Mouse (Mus musculus) heart, embryonic 13.5 days (tissue): ENCODE results near the gene Psd. TPM values are rescaled to one million over a fixed set of nuclear protein-coding genes. Genes with fewer than 3 reads are reported as not detected.

ENCODE experiments used
- ATAC-seq: fragments of 200-750 bp; cut with Nextera tagmentation; 2 replicates; pipeline ENCODE4 v1.8.0; 2017; ENCODE audit warnings: moderate TSS enrichment; ENCODE audit not compliant: insufficient number of reproducible peaks, low FRiP score, low TSS enrichment; ENCODE audit errors: extremely low read depth
- H3K27ac ChIP-seq: fragments of 300-500 bp; sonication (generic); replicated peaks from 2 replicates; pipeline ENCODE4 v1.5.1; 2015; ENCODE audit warnings: moderate library complexity, mild to moderate bottlenecking, inconsistent platforms
- H3K27me3 ChIP-seq: fragments of 300-500 bp; sonication (generic); replicated peaks from 2 replicates; pipeline ENCODE4 v1.6.1; 2015; ENCODE audit warnings: mild to moderate bottlenecking, inconsistent platforms
- H3K36me3 ChIP-seq: fragments of 300-500 bp; sonication (generic); 2 replicates; pipeline ENCODE4 v1.6.1; 2015; ENCODE audit warnings: mild to moderate bottlenecking, inconsistent platforms
- H3K4me1 ChIP-seq: fragments of 300-500 bp; sonication (generic); 2 replicates; pipeline ENCODE4 v1.6.1; 2015; ENCODE audit warnings: inconsistent platforms
- H3K4me2 ChIP-seq: fragments of 300-500 bp; sonication (generic); 2 replicates; pipeline ENCODE4 v1.6.1; 2015; ENCODE audit warnings: inconsistent platforms, mild to moderate bottlenecking, moderate library complexity
- H3K4me3 ChIP-seq: fragments of 300-500 bp; sonication (generic); 2 replicates; pipeline ENCODE4 v1.5.1; 2015; ENCODE audit warnings: moderate library complexity, mild to moderate bottlenecking, inconsistent platforms
- H3K9ac ChIP-seq: fragments of 300-500 bp; sonication (generic); 2 replicates; pipeline ENCODE4 v1.6.1; 2015; ENCODE audit warnings: inconsistent platforms, mild to moderate bottlenecking, moderate library complexity
- H3K9me3 ChIP-seq: fragments of 300-500 bp; sonication (generic); 2 replicates; pipeline ENCODE4 v1.6.1; 2016; ENCODE audit warnings: inconsistent platforms
- WGBS: fragments of 180-500 bp; shearing (Covaris S2); methylation state at CpG from one replicate; pipeline ENCODE4 v1.1.7; 2015; ENCODE audit warnings: mixed read lengths; 5-methylcytosine and 5-hydroxymethylcytosine counted together
- polyA plus RNA-seq: library from polyadenylated mRNA; unstranded; fragments of >200 nt; fragmentation: Nextera tagmentation; extraction: Ambion mirVana; gene quantifications from 2 replicates; pipeline ENCODE4 v1.2.1, GENCODE M21; 2015

Gene Psd
- polyA plus RNA-seq, 1 experiment from 2014 or later: 4.3 TPM

DNA sequence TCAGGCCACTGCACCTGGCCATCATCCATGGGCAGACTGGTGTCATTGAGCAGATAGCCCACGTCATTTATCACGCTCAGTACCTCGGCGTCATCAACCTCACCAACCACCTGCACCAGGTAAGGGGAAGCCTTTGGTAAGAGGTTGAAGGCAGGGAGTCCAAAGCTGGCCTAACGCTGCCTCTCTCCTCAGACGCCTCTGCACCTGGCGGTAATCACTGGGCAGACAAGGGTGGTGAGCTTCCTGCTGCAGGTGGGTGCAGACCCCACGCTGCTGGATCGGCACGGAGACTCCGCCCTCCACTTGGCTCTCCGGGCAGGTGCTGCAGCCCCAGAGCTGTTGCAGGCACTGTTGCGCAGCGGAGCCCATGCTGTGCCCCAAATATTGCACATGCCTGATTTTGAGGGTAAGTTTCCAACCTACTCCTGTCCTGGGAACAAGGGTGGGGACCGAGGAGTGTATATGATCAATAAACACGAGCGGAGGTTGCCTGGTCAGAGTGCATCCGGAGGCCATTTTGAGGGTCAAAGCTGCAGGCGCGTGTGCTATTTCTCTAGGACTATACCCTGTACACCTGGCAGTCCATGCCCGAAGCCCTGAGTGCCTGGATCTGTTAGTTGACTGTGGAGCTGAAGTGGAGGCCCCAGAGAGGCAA lies 17.2 kb downstream of the Psd start:
- Histone ChIP-seq H3K36me3 (peaks cover 48% of the 10 kb centered on the region), H3K4me1 (peaks cover 30% of the 10 kb centered on the region), H3K4me3 (no peak overlapping the region), H3K27me3 (peaks cover 61% of the 10 kb centered on the region), H3K9ac (no peak overlapping the region), H3K9me3 (no peaks in the 10 kb centered on the region), H3K27ac (no peak overlapping the region), H3K4me2 (no peak overlapping the region)
- ATAC-seq: no peak
- 72% methylated on average over 21 of the region's 21 CpGs for WGBS

DNA sequence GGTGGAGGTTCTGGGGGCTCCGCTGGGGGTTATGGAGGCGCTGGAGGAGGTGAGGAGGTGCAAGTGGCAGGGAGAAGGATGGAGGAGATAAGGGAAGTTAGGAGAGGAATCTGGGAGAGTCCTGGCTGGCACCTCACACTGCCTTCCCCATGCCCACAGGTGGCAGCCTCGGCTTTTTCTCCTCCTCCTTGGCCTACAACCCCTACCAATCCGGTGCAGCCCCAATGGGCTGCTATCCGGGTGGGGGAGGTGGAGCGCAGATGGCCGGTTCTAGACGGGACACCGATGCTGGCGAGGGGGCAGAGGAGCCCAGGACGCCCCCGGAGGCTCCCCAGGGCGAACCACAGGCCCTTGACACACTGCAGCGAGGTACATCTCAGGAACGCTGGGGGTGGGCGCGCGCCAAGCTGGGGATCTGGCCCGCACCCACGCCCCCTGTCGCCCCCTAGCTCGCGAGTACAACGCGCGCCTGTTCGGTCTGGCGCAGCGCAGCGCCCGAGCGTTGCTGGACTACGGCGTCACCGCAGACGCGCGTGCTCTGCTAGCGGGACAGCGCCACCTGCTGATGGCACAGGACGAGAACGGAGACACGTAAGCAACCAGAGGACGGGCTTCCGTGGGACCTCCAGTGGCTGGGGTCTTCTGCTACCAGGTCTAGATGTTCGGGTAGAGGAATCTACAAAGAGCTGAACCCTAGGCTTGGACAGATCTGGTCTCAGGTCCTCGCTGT lies 18.1 kb downstream of the Psd start:
- H3K4me2 ChIP-seq: peak overlapping the region; percentile 78
- no peak for ATAC-seq
- H3K4me1 ChIP-seq: peaks cover 25% of the 10 kb centered on the region
- no peaks in the 10 kb centered on the region for H3K9me3 ChIP-seq
- H3K27ac ChIP-seq: no peak overlapping the region
- H3K27me3 ChIP-seq: peaks cover 52% of the 10 kb centered on the region
- 2% methylated on average over 47 of the region's 47 CpGs for WGBS
- peak overlapping the region; percentile 77 for H3K9ac ChIP-seq
- peak overlapping the region; percentile 50 for H3K4me3 ChIP-seq
- peaks cover 48% of the 10 kb centered on the region for H3K36me3 ChIP-seq

DNA sequence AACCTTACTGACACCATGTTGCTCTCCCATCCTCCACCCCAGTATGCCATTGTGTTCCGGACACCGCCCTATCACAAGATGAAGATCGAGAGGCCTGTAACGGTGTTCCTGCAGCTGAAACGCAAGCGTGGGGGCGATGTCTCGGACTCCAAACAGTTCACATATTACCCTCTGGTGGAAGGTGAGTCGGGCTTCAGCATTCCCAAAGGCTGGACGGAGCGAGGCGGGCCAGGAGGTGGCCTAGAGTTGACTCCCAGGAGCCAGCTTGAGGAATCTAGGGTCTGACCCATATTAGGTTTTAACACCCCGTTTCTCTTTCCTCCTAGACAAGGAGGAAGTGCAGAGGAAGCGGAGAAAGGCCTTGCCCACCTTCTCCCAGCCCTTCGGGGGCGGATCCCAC lies 18.7 kb downstream of the Psd start:
- Histone ChIP-seq H3K4me1 (peaks cover 29% of the 10 kb centered on the region), H3K27me3 (peaks cover 46% of the 10 kb centered on the region), H3K9ac (peak overlapping the region; percentile 77), H3K9me3 (no peaks in the 10 kb centered on the region), H3K27ac (no peak overlapping the region), H3K4me2 (peak overlapping the region; percentile 78), H3K4me3 (peak overlapping the region; percentile 50), H3K36me3 (peaks cover 47% of the 10 kb centered on the region)
- 68% methylated on average over 16 of the region's 16 CpGs for WGBS
- ATAC-seq: no peak

DNA sequence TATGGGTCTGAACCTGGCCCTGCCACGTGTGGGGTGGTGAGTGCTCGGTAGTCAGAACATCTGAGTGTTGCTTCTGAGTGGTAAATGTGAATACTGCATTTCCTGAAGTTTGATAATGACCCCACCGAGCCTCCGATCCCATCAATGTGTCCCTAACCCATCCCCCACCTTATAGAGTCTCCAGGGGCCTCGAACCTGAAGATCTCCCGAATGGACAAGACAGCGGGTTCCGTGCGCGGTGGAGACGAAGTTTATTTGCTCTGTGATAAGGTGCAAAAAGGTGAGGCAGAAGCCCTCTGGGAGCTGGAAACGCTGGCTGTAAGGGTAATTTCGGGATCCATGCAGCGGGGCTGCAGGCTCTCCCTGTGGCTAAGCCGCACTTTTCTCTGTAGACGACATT lies 19.2 kb downstream of the Psd start:
- Histone ChIP-seq H3K9me3 (no peaks in the 10 kb centered on the region), H3K9ac (no peak overlapping the region), H3K4me1 (peaks cover 27% of the 10 kb centered on the region), H3K27me3 (peaks cover 41% of the 10 kb centered on the region), H3K4me2 (no peak overlapping the region), H3K27ac (no peak overlapping the region), H3K4me3 (no peak overlapping the region), H3K36me3 (peaks cover 45% of the 10 kb centered on the region)
- ATAC-seq: no peak
- WGBS: 73% methylated on average over 16 of the region's 16 CpGs

DNA sequence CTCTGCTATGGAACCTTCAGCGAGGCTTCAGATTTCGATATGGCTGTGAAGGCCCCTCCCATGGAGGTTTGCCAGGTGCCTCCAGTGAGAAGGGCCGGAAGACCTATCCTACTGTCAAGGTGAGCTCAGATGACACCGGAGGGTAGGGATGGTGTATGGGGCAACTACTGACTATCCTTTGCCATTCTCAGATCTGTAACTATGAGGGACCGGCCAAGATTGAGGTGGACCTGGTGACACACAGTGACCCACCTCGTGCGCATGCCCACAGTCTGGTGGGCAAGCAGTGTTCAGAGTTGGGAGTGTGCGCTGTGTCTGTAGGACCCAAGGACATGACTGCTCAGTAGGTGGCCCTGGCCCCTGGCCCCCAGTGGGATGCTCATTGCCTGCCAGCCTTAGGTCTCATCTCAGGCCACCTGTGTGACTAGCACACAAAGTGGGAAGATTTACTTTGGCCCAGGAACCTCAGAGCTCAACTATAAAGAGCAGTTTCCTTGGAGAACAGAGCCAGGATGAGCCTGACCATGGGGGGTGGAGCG lies 20.1 kb downstream of the Psd start:
- H3K9ac ChIP-seq: no peak overlapping the region
- H3K36me3 ChIP-seq: peaks cover 36% of the 10 kb centered on the region
- no peak overlapping the region for H3K4me2 ChIP-seq
- H3K27me3 ChIP-seq: peaks cover 31% of the 10 kb centered on the region
- no peak overlapping the region for H3K27ac ChIP-seq
- no peaks in the 10 kb centered on the region for H3K9me3 ChIP-seq
- 84% methylated on average over 9 of the region's 9 CpGs for WGBS
- H3K4me3 ChIP-seq: no peak overlapping the region
- ATAC-seq: no peak
- H3K4me1 ChIP-seq: peaks cover 30% of the 10 kb centered on the region

DNA sequence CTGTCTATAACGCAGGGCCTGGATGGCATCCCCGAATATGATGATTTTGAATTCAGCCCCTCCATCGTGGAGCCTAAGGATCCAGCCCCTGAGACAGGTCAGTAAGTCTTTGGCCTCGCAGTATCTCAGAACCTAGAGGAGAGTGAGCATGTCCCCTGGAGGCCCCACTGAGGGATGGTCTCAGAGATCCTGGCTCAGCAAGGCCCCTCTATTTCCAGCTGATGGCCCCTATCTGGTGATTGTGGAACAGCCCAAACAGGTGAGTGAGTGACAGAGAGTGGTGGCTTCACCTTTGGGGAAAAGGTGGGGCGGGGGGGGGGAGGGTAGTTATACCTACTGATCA lies 20.7 kb downstream of the Psd start:
- Histone ChIP-seq H3K36me3 (peaks cover 30% of the 10 kb centered on the region), H3K27me3 (peaks cover 31% of the 10 kb centered on the region), H3K4me3 (peak overlapping the region; percentile 81), H3K9me3 (no peaks in the 10 kb centered on the region), H3K27ac (peak overlapping the region; percentile 81; the same call in 1 of the 2 replicates), H3K9ac (peak overlapping the region; percentile 87), H3K4me1 (peaks cover 31% of the 10 kb centered on the region), H3K4me2 (peak overlapping the region; percentile 100)
- no peak for ATAC-seq
- WGBS: 52% methylated on average over 5 of the region's 5 CpGs

DNA sequence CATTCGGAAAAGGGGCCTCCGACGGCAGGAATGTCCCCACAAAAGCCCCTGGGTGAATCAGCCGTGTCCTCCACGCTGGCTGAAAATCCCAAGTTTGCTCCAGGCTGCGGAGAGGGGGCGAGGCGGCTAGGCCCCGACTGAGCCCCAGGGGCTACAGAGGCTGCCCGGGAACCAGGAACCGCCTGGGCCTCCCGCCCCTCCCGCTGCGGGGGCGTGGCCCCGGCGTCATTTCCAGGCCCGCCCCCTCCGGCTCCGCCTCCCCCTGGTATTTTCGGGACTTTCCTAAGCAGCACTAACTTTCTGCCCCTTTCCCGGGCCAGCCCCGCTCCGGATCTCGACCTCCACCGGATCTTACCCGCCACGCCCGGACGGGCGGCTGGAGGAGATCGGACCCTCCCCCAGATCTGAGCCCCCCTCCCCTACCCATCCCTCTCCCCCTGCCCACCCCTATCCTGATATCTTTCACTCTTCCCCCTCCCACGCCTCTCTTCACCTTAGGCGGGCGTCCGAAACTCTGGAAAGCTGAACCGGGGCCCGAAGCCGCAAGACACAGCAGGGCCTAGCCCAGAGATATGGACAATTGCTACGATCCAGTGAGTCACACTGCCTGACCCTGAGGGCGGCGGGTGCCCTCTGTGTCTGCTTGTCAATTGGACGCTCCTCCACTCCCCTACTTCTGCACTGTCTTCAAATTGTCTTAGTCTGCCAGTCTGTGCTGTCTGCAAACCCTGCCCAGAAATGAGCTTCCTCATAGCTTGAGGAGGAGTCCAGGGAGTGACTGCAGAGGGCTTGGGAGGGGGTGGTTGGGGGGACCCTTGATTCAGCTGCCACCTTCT lies 21.3 kb downstream of the Psd start:
- H3K36me3 ChIP-seq: peaks cover 24% of the 10 kb centered on the region
- H3K9ac ChIP-seq: peak overlapping the region; percentile 87
- peak; percentile 79 for ATAC-seq

DNA sequence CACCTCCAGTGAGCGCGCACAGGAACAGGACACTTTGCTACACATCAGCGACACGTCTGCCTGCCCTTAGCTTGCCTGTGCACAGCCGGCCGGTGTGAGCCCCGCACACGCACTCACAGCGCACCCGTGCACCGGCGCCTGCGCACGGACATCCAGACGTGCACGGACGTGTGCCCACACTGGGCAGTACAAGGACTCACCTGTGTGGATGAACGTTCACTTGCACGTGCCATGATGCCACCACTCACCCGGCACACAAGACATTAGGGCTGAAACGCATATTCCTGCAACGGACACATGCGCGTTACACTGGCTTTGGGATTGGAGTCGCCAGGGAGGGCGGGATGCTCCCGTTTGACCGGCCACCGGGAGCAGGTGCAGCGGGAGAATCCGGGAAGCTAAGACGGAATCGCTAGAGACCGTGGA lies 22.0 kb downstream of the Psd start:
- peaks cover 17% of the 10 kb centered on the region for H3K36me3 ChIP-seq
- no peaks in the 10 kb centered on the region for H3K9me3 ChIP-seq
- H3K4me1 ChIP-seq: peaks cover 31% of the 10 kb centered on the region
- peak overlapping the region; percentile 100 for H3K4me2 ChIP-seq
- WGBS: under 1% methylated on average over 34 of the region's 34 CpGs
- H3K4me3 ChIP-seq: peak overlapping the region; percentile 81
- H3K27ac ChIP-seq: peak overlapping the region; percentile 81
- H3K27me3 ChIP-seq: peaks cover 26% of the 10 kb centered on the region
- ATAC-seq: peak; percentile 33; the same call in 1 of the 2 replicates
- peak overlapping the region; percentile 87 for H3K9ac ChIP-seq

More for the DNA sequence above, 21.3 kb downstream of the Psd start:
- Histone ChIP-seq H3K27ac (peak overlapping the region; percentile 81), H3K27me3 (peaks cover 29% of the 10 kb centered on the region), H3K4me3 (peak overlapping the region; percentile 81), H3K9me3 (no peaks in the 10 kb centered on the region), H3K4me1 (peaks cover 31% of the 10 kb centered on the region), H3K4me2 (peak overlapping the region; percentile 100)
- under 1% methylated on average over 39 of the region's 43 CpGs for WGBS

DNA sequence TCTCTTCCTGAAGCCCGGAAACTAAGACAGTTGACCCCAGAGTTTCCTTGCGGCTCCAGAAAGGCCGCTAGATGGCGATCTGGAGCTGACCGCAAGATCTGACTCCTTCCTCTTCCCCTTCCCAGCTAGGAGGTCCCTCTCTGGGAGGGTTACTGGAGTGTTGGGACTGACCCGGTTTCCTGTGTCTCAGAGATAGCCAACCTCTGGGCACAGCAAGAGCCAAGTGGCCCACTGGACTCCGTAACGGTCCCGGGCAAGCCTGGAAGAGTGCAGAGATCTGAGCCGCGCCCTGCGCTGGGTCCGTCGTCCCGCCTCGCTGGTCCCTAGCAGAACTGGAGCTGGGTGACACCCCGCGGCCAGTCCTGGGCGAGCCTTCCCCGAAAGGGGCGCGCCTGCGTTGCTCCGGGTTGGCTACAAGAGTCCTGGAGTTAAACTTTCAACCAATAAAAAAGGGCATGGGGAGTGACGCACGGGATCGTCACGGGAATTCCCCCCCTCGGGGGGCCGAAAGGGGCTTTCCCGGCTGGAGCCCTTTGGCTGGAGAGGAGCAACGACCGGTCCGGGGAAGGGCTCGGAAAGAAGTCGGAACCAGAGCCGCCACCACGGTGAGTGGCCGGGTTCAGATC lies 22.6 kb downstream of the Psd start, which contains the start of gene Nfkb2:
Gene Nfkb2 (plus strand): TSS at position 105 of the 626 bp plus-strand sequence.
- H3K27me3 ChIP-seq: peaks cover 22% of the 10 kb centered on the region
- peak within 1 kb of the TSS; percentile 87 for H3K9ac ChIP-seq
- peak; percentile 81 for ATAC-seq
- H3K27ac ChIP-seq: peak within 1 kb of the TSS; percentile 81
- peaks cover 12% of the 10 kb centered on the region for H3K36me3 ChIP-seq
- WGBS: under 1% methylated on average over 39 of the region's 39 CpGs
- peak within 1 kb of the TSS; percentile 81 for H3K4me3 ChIP-seq
- peak within 1 kb of the TSS; percentile 100 for H3K4me2 ChIP-seq
- H3K4me1 ChIP-seq: peaks cover 31% of the 10 kb centered on the region
- no peaks in the 10 kb centered on the region for H3K9me3 ChIP-seq

DNA sequence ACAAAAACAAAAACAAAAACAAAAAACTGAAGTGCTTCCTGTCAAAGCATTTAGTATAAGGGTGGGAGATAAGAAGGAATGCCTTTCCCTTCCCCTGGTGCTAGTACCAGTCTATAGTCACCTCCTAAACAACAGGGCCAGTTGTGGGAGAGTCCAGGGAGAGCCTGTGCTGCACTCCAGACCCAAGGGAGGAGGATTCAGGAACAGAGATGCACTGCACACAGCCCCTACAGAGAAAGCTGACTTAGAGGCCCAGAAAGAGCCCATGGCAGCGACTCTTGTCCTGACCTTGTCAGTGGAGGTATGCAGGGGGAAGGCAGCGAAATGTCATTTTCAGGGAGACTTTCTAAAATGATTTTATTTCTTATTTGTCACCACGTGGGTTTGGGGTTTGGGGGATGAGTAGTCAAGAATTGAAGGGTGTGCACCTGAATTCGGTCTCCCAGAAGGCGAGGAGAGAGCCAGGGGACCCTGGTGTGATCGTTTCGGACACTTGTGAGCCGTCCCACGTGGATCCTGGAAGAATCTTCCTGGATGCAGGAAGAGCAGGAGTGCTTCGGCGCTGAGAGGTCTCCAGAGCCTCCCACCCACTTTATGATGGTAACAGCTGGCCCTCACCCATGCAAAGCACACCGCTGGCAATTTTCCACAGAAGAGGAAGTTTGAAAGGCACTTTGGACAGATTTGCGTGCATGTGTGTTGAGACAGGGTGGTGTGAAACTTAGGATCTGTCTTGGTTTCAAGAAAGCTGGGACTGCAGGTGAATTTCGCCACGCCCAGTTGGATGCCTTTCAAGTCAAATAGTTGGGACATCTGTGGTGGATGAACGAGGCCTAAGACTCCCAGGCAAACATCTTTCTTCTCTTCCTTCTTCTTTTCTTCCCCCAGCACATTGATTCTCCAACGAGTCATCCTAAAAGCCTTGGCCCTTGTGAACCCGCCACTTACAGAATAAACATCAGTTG lies 23.4 kb downstream of the Psd start:
- Histone ChIP-seq H3K9me3 (no peaks in the 10 kb centered on the region), H3K4me2 (peak overlapping the region; percentile 100), H3K27me3 (peaks cover 19% of the 10 kb centered on the region), H3K27ac (peak overlapping the region; percentile 81; the same call in 1 of the 2 replicates), H3K9ac (peak overlapping the region; percentile 87; the same call in 1 of the 2 replicates), H3K4me3 (peak overlapping the region; percentile 81), H3K36me3 (peaks cover 12% of the 10 kb centered on the region), H3K4me1 (peaks cover 27% of the 10 kb centered on the region)
- ATAC-seq: no peak
- WGBS: 50% methylated on average over 18 of the region's 18 CpGs
